In the genomic region with DNA sequence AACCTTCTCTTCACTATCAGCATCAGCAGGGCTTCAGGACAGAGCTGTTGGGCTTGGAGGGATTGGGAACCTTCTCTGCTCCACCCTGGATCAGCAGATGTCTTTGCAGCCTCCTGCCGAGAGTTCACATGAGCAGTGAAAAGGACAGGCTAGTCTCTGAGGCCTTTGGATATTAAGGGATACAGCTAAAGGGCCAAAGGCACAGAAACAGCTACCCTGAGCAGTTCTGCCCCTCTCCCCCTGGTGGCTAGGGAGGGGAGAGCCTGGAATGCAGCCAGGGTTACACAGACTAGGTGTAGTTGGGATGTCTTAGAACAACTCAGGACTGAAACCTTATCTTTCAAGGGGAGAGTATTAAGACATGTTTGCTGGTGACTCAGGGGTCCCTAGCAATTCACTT, we compare ENCODE assay signal across 9 mouse cellular contexts. TPM values are rescaled to one million over a fixed set of nuclear protein-coding genes. Genes with fewer than 3 reads are reported as not detected.
DNase-seq lines count a peak whose midpoint lies in the region; ATAC-seq and TF ChIP-seq lines count a peak whose summit lies in the region.
"Had no signal": no experiment of that assay in that cellular context is flagged by ENCODE, and none has a peak within 500 bp of the region (broad histone marks: within the 10 kb centered on the region; RNA-seq: fewer than 3 reads in every experiment).

No protein-coding gene starts in this region.

- H3K36me3 ChIP-seq in kidney, adult 2 months (ENCODE audit: control insufficient read depth, insufficient read depth, low read length) = no peaks in the 10 kb centered on the region
- H3K36me3 ChIP-seq in kidney, embryonic 15.5 days = peaks cover 25% of the 10 kb centered on the region
- no peaks in the 10 kb centered on the region for H3K36me3 ChIP-seq in stomach, postnatal 0 days (ENCODE audit: control insufficient read depth, insufficient read depth, low read length)

- H3K27me3 ChIP-seq in kidney, adult 2 months (replicated peaks; ENCODE audit: control insufficient read depth, insufficient read depth, low read length) = no peaks in the 10 kb centered on the region
- H3K27me3 ChIP-seq in kidney, embryonic 15.5 days = no peaks in the 10 kb centered on the region
- H3K27me3 ChIP-seq in stomach, postnatal 0 days (ENCODE audit: control insufficient read depth, insufficient read depth, low read length) = no peaks in the 10 kb centered on the region

- no peaks in the 10 kb centered on the region for H3K9me3 ChIP-seq in kidney, embryonic 15.5 days (replicated peaks)
- no peaks in the 10 kb centered on the region for H3K9me3 ChIP-seq in stomach, postnatal 0 days (ENCODE audit: control insufficient read depth, low read length)
- H3K9me3 ChIP-seq: liver, embryonic 15.5 days had no signal

- H3K4me3 ChIP-seq in kidney, adult 2 months (ENCODE audit: insufficient read depth, low read depth, low read length) = no peak overlapping the region
- H3K4me3 ChIP-seq in kidney, embryonic 15.5 days (replicated peaks) = no peak overlapping the region
- H3K4me3 ChIP-seq in stomach, postnatal 0 days (ENCODE audit: low read depth, low read length) = no peak overlapping the region
- H3K4me3 ChIP-seq: liver, embryonic 15.5 days had no signal

- peak; percentile 50 for DNase-seq in CD4-positive, CD25-positive, alpha-beta regulatory T cell, adult 2 months (ENCODE audit: low read depth, low spot score)
- DNase-seq in kidney, adult 2 months = no peak
- peak; percentile 40 for DNase-seq in thymus, postnatal 0 days (ENCODE audit: low spot score)
- DNase-seq in thymus, postnatal 36 days = no peak
- no peak for DNase-seq in stomach, postnatal 0 days (ENCODE audit: low spot score)
- DNase-seq in ovary, adult 18-20 months (ENCODE audit: low spot score) = no peak

- TF ChIP-seq POLR2A in kidney, adult 2 months (IDR thresholded peaks at IDR 0.05; ENCODE audit: low read depth, low read length) = no peak

- ATAC-seq in CD4-positive, CD25-positive, alpha-beta regulatory T cell, adult 4 months = no peak
- ATAC-seq in kidney, embryonic 15.5 days (replicated peaks; ENCODE audit: low FRiP score) = no peak
- no peak for ATAC-seq in stomach, postnatal 0 days (ENCODE audit: low FRiP score, low TSS enrichment)

- no peak overlapping the region for H3K27ac ChIP-seq in kidney, adult 2 months (ENCODE audit: insufficient read depth, low read depth, low read length)
- H3K27ac ChIP-seq in kidney, embryonic 15.5 days = no peak overlapping the region
- no peak overlapping the region for H3K27ac ChIP-seq in stomach, postnatal 0 days (replicated peaks)
- H3K27ac ChIP-seq: liver, embryonic 15.5 days had no signal

- no peak overlapping the region for H3K4me2 ChIP-seq in kidney, embryonic 15.5 days
- H3K4me2 ChIP-seq in stomach, postnatal 0 days (replicated peaks; ENCODE audit: low read depth) = no peak overlapping the region
- H3K4me2 ChIP-seq: liver, embryonic 15.5 days had no signal

- no peaks in the 10 kb centered on the region for H3K4me1 ChIP-seq in kidney, adult 2 months (ENCODE audit: control insufficient read depth, insufficient read depth, low read length)
- H3K4me1 ChIP-seq in kidney, embryonic 15.5 days = peaks cover 58% of the 10 kb centered on the region
- H3K4me1 ChIP-seq in stomach, postnatal 0 days (replicated peaks; ENCODE audit: control insufficient read depth, insufficient read depth) = 0 out of 2 replicates have a peak, but pooled peaks cover 2% of the 10 kb centered on the region

- 68% methylated on average over 1 of the region's 1 CpGs for WGBS in kidney, adult 2 months
- WGBS in kidney, embryonic 15.5 days = 55% methylated on average over 1 of the region's 1 CpGs
- WGBS in stomach, postnatal 0 days = 45% methylated on average over 1 of the region's 1 CpGs

- peak; percentile 43 for TF ChIP-seq CTCF in kidney, adult 2 months (conservative IDR thresholded peaks at IDR 0.05; ENCODE audit: insufficient read depth, insufficient read length, low read depth, low read length)
- TF ChIP-seq CTCF in stomach, postnatal 0 days (IDR thresholded peaks at IDR 0.05; ENCODE audit: low read depth) = peak; percentile 66

- H3K9ac ChIP-seq in kidney, embryonic 15.5 days = no peak overlapping the region
- no peak overlapping the region for H3K9ac ChIP-seq in stomach, postnatal 0 days (ENCODE audit: low read length)
- H3K9ac ChIP-seq: liver, embryonic 15.5 days had no signal

- TF ChIP-seq EP300 in stomach, postnatal 0 days (optimal IDR thresholded peaks at IDR 0.05) = no peak

RNA-seq across cellular contexts. Expression of gene Gpr84, which starts 10.7 kb away (rescaled TPM):
- polyA plus RNA-seq in CD4-positive, CD25-positive, alpha-beta regulatory T cell, adult 4 months (2017; shearing (Covaris generic)) = not detected
- 0.13 TPM in 1 of 2 replicates, not detected in the other for polyA plus RNA-seq in kidney, adult 2 months (2012; rRNA removed)
- 0.42 and 0.48 TPM in 2 replicates for polyA plus RNA-seq in kidney, embryonic 15.5 days (2015; fragmentation: Nextera tagmentation; extraction: Ambion mirVana)
- 0.06 TPM in 1 of 2 replicates, not detected in the other for polyA plus RNA-seq in thymus, postnatal 0 days (2015; fragmentation: Nextera tagmentation; extraction: Ambion mirVana)
- polyA plus RNA-seq in stomach, postnatal 0 days (2015; fragmentation: Nextera tagmentation; extraction: Ambion mirVana) = 0.30 and 0.46 TPM in 2 replicates

RNA-seq across cellular contexts. Expression of gene Zfp385a, which starts 18.8 kb away (rescaled TPM):
- polyA plus RNA-seq in CD4-positive, CD25-positive, alpha-beta regulatory T cell, adult 4 months (2017; shearing (Covaris generic)) = not detected
- 5.2 and 6.1 TPM in 2 replicates for polyA plus RNA-seq in kidney, adult 2 months (2012; rRNA removed)
- 12.5 and 14.4 TPM in 2 replicates for polyA plus RNA-seq in kidney, embryonic 15.5 days (2015; fragmentation: Nextera tagmentation; extraction: Ambion mirVana)
- polyA plus RNA-seq in thymus, postnatal 0 days (2015; fragmentation: Nextera tagmentation; extraction: Ambion mirVana) = 5.0 and 6.0 TPM in 2 replicates
- 6.0 and 7.4 TPM in 2 replicates for polyA plus RNA-seq in stomach, postnatal 0 days (2015; fragmentation: Nextera tagmentation; extraction: Ambion mirVana)

RNA-seq across cellular contexts. Expression of gene Itga5, which starts 45.5 kb away (rescaled TPM):
- polyA plus RNA-seq in CD4-positive, CD25-positive, alpha-beta regulatory T cell, adult 4 months (2017; shearing (Covaris generic)) = 1 to 10 TPM; 1.9 to 3.8 TPM
- 9.3 and 9.7 TPM in 2 replicates for polyA plus RNA-seq in kidney, adult 2 months (2012; rRNA removed)
- polyA plus RNA-seq in kidney, embryonic 15.5 days (2015; fragmentation: Nextera tagmentation; extraction: Ambion mirVana) = 32.8 and 41.3 TPM in 2 replicates
- polyA plus RNA-seq in thymus, postnatal 0 days (2015; fragmentation: Nextera tagmentation; extraction: Ambion mirVana) = 9.6 and 10.5 TPM in 2 replicates
- 28.7 and 36.2 TPM in 2 replicates for polyA plus RNA-seq in stomach, postnatal 0 days (2015; fragmentation: Nextera tagmentation; extraction: Ambion mirVana)

RNA-seq across cellular contexts. Expression of gene Copz1, which starts 48.6 kb away (rescaled TPM):
- 100 to 1,000 TPM; 213 to 244 TPM for polyA plus RNA-seq in CD4-positive, CD25-positive, alpha-beta regulatory T cell, adult 4 months (2017; shearing (Covaris generic))
- polyA plus RNA-seq in kidney, adult 2 months (2012; rRNA removed) = 138 TPM in 2 replicates
- 298 and 300 TPM in 2 replicates for polyA plus RNA-seq in kidney, embryonic 15.5 days (2015; fragmentation: Nextera tagmentation; extraction: Ambion mirVana)
- 188 and 210 TPM in 2 replicates for polyA plus RNA-seq in thymus, postnatal 0 days (2015; fragmentation: Nextera tagmentation; extraction: Ambion mirVana)
- 159 and 168 TPM in 2 replicates for polyA plus RNA-seq in stomach, postnatal 0 days (2015; fragmentation: Nextera tagmentation; extraction: Ambion mirVana)

Comparison
In these comparisons a context has a peak if more than half of its experiments do, and no peak if none do; other contexts are left out.
1. DNase-seq: peak in CD4-positive, CD25-positive, alpha-beta regulatory T cell, adult 2 months (single experiment) and thymus, postnatal 0 days (single experiment); none in kidney, adult 2 months (single experiment), thymus, postnatal 36 days (0 of 2), stomach, postnatal 0 days (single experiment) and ovary, adult 18-20 months (single experiment).